Mouse (Mus musculus): ENCODE results near the gene Grap2. TPM values are rescaled to one million over a fixed set of nuclear protein-coding genes. Genes with fewer than 3 reads are reported as not detected.

Gene Grap2
- total and polyA plus RNA-seq, 3 experiments, result 0.62 to 5.1 TPM; not detected in 1

- H3K4me3 ChIP-seq (ENCODE audit: control insufficient read depth in 1 of 2, insufficient read depth in 1 of 2, low read depth in 2 of 2, low read length in 2 of 2), result no peak overlapping the region
- DNase-seq (ENCODE audit: low read depth, low spot score), result no peak
These were observed 39.1 kb downstream of the Grap2 start for GRCm38 (mm10) chr15:80611478-80611877.

GRCm38 (mm10) chr15:80613904-80614303, 41.5 kb downstream of the Grap2 start:
- Histone ChIP-seq H3K9me3 (replicated peaks; ENCODE audit: insufficient read depth, low read length) (no peaks in the 10 kb centered on the region), H3K4me1 (ENCODE audit: control insufficient read depth in 1 of 2, insufficient read depth in 2 of 2, low read length in 2 of 2) (no peaks in the 10 kb centered on the region)
- no peak for DNase-seq (ENCODE audit: low read depth, low spot score)

More at GRCm38 (mm10) chr15:80611478-80611877, 39.1 kb downstream of the Grap2 start:
- H3K9ac ChIP-seq (ENCODE audit: control insufficient read depth, low read depth, low read length, poor library complexity, severe bottlenecking), result no peak overlapping the region
- H3K36me3 ChIP-seq (ENCODE audit: control insufficient read depth in 1 of 2, insufficient read depth in 2 of 2, low read length in 2 of 2), result no peaks in the 10 kb centered on the region
- H3K27me3 ChIP-seq (ENCODE audit: control insufficient read depth in 1 of 2, insufficient read depth in 2 of 2, low read length in 2 of 2), result peaks cover 0 to 3% of the 10 kb centered on the region in 2 experiments; a peak in 1 of 4 replicates
- H3K79me2 ChIP-seq (ENCODE audit: control insufficient read depth, insufficient read depth, low read length, poor library complexity), result no peaks in the 10 kb centered on the region
- no peaks in the 10 kb centered on the region for H3K4me1 ChIP-seq (ENCODE audit: control insufficient read depth in 1 of 2, insufficient read depth in 2 of 2, low read length in 2 of 2)
- H3K27ac ChIP-seq (ENCODE audit: control insufficient read depth, low read depth, low read length), result no peak overlapping the region
- no peaks in the 10 kb centered on the region for H3K9me3 ChIP-seq (replicated peaks; ENCODE audit: insufficient read depth, low read length)
- no peak for TF ChIP-seq POLR2AphosphoS2 (IDR thresholded peaks at IDR 0.05; ENCODE audit: low read length)
- no peak for TF ChIP-seq EP300 (IDR thresholded peaks at IDR 0.05; ENCODE audit: low read depth in 1 of 2, low read length in 2 of 2)
- TF ChIP-seq ZMIZ1 (IDR thresholded peaks at IDR 0.05; ENCODE audit: low read depth, low read length), result no peak
- no peak for TF ChIP-seq MYC (IDR thresholded peaks at IDR 0.05; ENCODE audit: low read depth, low read length)
- no peak for TF ChIP-seq ELF1 (IDR thresholded peaks at IDR 0.05; ENCODE audit: low read depth, low read length)
- TF ChIP-seq TAL1 (IDR thresholded peaks at IDR 0.05; ENCODE audit: low read length), result no peak
- TF ChIP-seq NELFE (IDR thresholded peaks at IDR 0.05; ENCODE audit: low read depth, low read length), result no peak
- TF ChIP-seq UBTF (IDR thresholded peaks at IDR 0.05; ENCODE audit: borderline replicate concordance, insufficient read depth, low read depth, low read length), result no peak
- TF ChIP-seq RCOR1 (IDR thresholded peaks at IDR 0.05; ENCODE audit: low read depth, low read length), result no peak
- no peak for TF ChIP-seq RAD21 (IDR thresholded peaks at IDR 0.05; ENCODE audit: low read depth, low read length)
- no peak for TF ChIP-seq ZC3H11A (IDR thresholded peaks at IDR 0.05; ENCODE audit: low read depth, low read length)
- TF ChIP-seq NRF1 (IDR thresholded peaks at IDR 0.05; ENCODE audit: insufficient read depth, low read depth, low read length, poor library complexity, severe bottlenecking), result no peak

More at GRCm38 (mm10) chr15:80613904-80614303, 41.5 kb downstream of the Grap2 start:
- Histone ChIP-seq H3K9ac (ENCODE audit: control insufficient read depth, low read depth, low read length, poor library complexity, severe bottlenecking) (no peak overlapping the region), H3K4me3 (ENCODE audit: control insufficient read depth in 1 of 2, insufficient read depth in 1 of 2, low read depth in 2 of 2, low read length in 2 of 2) (no peak overlapping the region), H3K27me3 (ENCODE audit: control insufficient read depth in 1 of 2, insufficient read depth in 2 of 2, low read length in 2 of 2) (peaks cover 0 to 4% of the 10 kb centered on the region in 2 experiments; a peak in 1 of 4 replicates), H3K79me2 (ENCODE audit: control insufficient read depth, insufficient read depth, low read length, poor library complexity) (no peaks in the 10 kb centered on the region), H3K27ac (ENCODE audit: control insufficient read depth, low read depth, low read length) (no peak overlapping the region), H3K36me3 (ENCODE audit: control insufficient read depth in 1 of 2, insufficient read depth in 2 of 2, low read length in 2 of 2) (no peaks in the 10 kb centered on the region)
- TF ChIP-seq MYC (IDR thresholded peaks at IDR 0.05; ENCODE audit: low read depth, low read length), result no peak
- TF ChIP-seq ELF1 (IDR thresholded peaks at IDR 0.05; ENCODE audit: low read depth, low read length), result no peak
- no peak for TF ChIP-seq ETS1 (IDR thresholded peaks at IDR 0.05; ENCODE audit: low read depth, low read length)
- no peak for TF ChIP-seq MEF2A (IDR thresholded peaks at IDR 0.05; ENCODE audit: extremely low read depth, insufficient replicate concordance, low read depth, low read length, poor library complexity, severe bottlenecking)
- no peak for TF ChIP-seq SIN3A (IDR thresholded peaks at IDR 0.05; ENCODE audit: low read length)
- no peak for TF ChIP-seq SMC3 (IDR thresholded peaks at IDR 0.05; ENCODE audit: low read depth, low read length)
- TF ChIP-seq TBP (IDR thresholded peaks at IDR 0.05; ENCODE audit: low read depth, low read length), result no peak
- no peak for TF ChIP-seq NRF1 (IDR thresholded peaks at IDR 0.05; ENCODE audit: insufficient read depth, low read depth, low read length, poor library complexity, severe bottlenecking)
- TF ChIP-seq KAT2A (conservative IDR thresholded peaks at IDR 0.05; ENCODE audit: low read depth, low read length), result no peak

Data from MEL (cell line).